Mouse (Mus musculus) heart, postnatal 25 days (tissue): Measurements from ENCODE around the gene Opn3. TPM values are rescaled to one million over a fixed set of nuclear protein-coding genes. Genes with fewer than 3 reads are reported as not detected.

Experiments used
- DNase-seq: peaks from one replicate; pipeline ENCODE4 v3.0.0; 2022; ENCODE audit warnings: low spot score
- intact Hi-C: fragments of 180-260 bp; cut with DNase I; formaldehyde crosslinking; loops from one replicate; pipeline ENCODE4 v1.15.1; 2025
- total RNA-seq, 2 experiments: library from RNA; stranded (reverse); gene quantifications; 2 replicates each; pipeline ENCODE4 v1.2.3; 2021

Gene Opn3
- 1 to 10 TPM; 8.5 to 8.9 TPM for total RNA-seq

GRCm38 (mm10) chr1:175692246-175692996, at the start of gene Opn3, which contains the start of gene Chml:
Opn3 (minus strand) TSS chr1:175692776.
Chml (minus strand) TSS chr1:175692901.
- peak; percentile 98 for DNase-seq
- intact Hi-C loops = loop anchor here (2.0 to 10.0 kb wide), 3 partner anchors 68 to 232 kb away; partner anchors contain the start of genes Exo1, Fh1 and Gm38100

DNA sequence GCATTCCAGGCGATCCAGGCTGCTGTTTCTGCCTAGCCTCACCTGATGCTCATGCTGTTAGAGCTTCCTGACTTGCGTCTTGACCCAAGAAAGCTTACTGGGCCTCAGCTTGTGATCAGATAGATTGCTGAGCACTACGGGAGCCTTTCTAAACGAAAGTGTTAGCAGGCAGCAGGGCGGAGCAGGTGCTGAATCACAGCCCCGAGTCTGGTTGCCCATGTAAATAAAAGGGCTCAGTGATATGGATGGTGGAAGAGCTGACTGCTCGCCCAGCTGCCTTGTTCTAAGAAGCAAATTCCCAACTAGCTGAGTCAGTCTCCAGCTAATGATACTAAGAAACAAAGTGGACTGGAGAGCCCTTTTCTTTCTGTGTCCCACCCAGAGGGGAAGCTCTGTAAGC, 33.2 kb upstream of the Opn3 start:
- DNase-seq = no peak
- intact Hi-C loops = no loop called here

DNA sequence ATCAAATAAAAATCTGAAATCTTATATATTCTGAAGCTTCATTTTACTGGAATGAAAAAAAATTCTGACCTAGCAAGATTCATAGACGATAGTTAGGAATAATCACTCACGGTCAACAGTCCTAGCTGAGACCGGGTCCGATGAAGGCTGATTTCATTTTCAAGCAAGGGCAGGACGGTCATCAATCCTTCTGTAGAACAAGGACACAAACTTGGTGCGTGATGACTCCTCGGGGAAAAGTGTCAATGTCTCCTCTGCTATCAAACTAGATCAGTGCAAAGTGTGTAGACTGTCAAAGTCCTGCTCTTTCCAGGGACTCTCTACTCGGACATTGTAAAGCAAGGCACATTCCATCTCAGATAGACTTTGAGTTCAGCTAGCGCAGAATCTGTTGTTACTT, 24.3 kb upstream of the Opn3 start:
- DNase-seq = no peak
- intact Hi-C loops = no loop called here

DNA sequence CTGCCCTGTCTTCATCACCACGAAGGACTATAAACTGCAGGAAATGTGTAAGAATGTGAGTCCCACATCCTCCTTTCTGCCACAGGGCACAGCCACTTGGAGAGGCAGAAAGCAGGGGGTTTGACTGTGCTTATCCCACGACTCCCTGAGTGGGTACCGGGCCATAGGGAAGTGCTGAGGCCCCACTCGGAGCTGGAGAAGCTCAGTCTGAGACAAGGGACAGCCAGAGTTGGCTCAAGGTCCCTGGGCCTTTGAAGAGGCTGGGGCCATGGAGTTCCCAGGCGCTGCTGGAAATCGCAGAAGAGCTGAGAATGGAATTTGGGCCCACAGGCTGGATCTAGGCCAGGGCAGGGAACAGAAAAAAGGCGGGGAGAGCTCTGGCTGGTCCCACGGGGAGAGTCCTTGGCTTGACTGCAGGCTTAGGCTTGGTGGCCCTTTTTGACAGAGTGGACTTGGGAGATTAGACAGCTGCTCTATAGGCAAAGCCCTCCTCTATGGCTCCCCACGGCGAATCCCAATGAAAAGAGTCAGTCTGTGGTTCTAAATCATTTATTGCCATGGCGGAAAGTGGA, 19.8 kb upstream of the Opn3 start:
- DNase-seq = peak; percentile 40
- intact Hi-C loops = no loop called here

DNA sequence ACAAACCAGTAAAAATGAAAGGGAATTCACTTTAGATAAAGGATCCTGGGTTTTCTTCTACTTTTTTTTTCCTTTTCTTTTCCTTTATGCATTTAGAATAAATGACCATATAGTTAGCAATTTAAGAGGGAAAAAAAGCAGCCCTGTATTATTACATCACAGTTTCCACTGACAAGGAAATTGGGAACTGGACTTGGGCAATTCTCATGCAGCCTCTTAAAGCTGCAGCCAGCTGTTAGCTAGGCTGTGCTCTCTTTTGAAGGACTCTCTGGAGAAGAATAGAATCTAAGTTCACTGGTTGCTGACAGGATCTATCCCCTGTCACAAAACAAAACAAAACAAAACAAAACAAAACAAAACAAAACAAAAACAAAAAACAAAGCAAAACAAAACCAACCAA, 15.4 kb upstream of the Opn3 start:
- no peak for DNase-seq
- intact Hi-C loops = no loop called here

DNA sequence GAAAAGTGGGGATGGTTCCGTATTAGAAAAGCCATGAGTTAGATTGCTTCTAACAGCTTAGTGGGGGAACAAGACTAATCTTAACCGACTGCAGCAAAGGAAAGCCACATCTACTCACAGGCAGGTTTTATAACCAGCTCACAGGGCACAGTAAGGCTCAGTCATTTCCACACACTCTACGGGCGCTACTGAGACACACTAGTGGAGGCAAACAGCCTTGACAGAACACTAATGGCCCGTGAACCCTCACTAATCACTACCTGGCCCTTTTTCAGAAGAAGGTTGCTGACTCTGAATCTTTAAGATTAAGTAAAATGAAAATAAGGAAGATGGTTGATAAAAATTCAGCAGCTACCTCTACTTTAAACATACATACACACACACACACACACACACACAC, 15.0 kb upstream of the Opn3 start:
- DNase-seq = no peak
- intact Hi-C loops = no loop called here

- intact Hi-C loops = no loop called here
These were observed 8.6 kb upstream of the Opn3 start for GRCm38 (mm10) chr1:175701145-175701544.

DNA sequence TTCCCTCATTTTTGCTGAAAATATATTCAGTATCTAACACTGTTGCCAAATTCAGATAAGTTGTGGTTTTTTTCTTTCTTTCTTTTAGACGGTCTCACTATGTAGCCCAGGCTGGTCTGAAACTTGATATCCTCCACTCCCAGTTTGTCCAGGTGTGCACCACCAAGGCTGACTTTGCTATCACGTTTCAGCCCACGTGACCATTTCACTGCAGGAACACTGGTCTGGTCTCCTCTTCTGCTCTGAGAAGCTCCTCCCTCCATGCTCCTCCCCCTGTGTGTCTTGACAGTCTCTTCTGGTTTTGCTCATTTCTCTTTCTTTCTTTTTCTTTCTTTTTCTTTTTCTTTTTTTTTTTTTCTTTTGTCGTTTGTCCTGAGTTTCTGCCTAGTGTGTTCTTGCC, 7.2 kb upstream of the Opn3 start:
- intact Hi-C loops = loop anchor here (10.0 kb wide), 1 partner anchor 225 kb away; the partner anchor contains the start of gene Gm38100
- DNase-seq = no peak

More at GRCm38 (mm10) chr1:175701145-175701544, 8.6 kb upstream of the Opn3 start:
- DNase-seq = no peak

- intact Hi-C loops = loop anchor here (10.0 kb wide), 1 partner anchor 225 kb away; the partner anchor contains the start of gene Gm38100
- DNase-seq = no peak
These were observed 6.8 kb upstream of the Opn3 start for GRCm38 (mm10) chr1:175699375-175699774.

DNA sequence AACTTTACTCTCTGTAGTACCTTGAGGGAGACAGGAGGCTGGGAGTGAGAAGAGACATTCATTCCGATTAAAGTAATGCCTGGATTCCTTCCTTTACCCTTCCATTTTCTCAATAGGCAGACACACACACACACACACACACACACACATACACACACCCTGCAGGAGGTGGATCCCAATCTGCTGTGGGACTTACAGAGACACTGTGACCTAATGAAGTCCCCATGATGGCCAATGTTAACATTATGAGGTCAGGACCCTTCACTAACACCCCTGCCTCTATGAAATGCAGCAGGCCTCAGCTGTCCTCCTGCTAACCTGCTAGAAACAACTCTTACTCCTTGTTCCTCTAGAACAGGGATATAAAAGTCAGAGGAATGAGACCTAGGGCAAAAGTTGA, 5.7 kb upstream of the Opn3 start, which contains the start of gene Wdr64:
TSS of gene Wdr64 (plus strand) at position 301 of the 400 bp plus-strand sequence.
- intact Hi-C loops = loop anchor here (10.0 kb wide), 1 partner anchor 227 kb away; the partner anchor contains the start of gene Gm38100
- no peak for DNase-seq

DNA sequence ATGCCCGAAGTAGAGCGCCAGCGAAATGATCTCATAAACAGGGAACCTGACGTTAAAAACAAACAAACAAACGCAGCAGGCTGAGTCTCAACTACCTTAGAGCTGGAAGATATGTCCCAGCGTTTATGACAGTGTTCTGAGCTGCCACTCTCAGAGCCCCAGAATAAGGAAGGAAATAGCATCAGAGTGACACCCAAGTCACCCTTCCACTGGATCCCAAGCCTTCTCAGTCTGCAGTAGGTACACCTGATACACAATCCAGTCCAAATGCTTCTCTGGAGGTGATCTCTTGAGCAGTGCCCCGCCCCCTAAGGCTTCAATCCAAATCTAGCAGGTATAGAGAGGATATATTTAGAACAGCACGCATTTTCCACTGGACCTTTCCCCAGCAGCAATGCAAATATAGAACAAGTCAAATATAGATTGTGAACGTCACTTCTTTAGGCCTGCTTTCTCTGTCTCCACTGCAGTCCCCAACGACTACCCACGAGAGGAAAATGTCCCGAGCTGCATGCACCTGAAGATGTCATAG, 919 bp upstream of the Opn3 start:
- DNase-seq = no peak
- intact Hi-C loops = loop anchor here (2.0 to 10.0 kb wide), 3 partner anchors 69 to 231 kb away; partner anchors contain the start of genes Exo1, Fh1 and Gm38100

GRCm38 (mm10) chr1:175692997-175693361, 403 bp upstream of the Opn3 start:
- no peak for DNase-seq
- intact Hi-C loops = loop anchor here (2.0 to 10.0 kb wide), 3 partner anchors 68 to 232 kb away; partner anchors contain the start of genes Exo1, Fh1 and Gm38100

GRCm38 (mm10) chr1:175691686-175692245, 810 bp downstream of the Opn3 start:
- intact Hi-C loops = loop anchor here (2.0 to 10.0 kb wide), 3 partner anchors 67 to 233 kb away; partner anchors contain the start of genes Exo1, Fh1 and Gm38100
- DNase-seq = no peak

GRCm38 (mm10) chr1:175680995-175681394, 11.6 kb downstream of the Opn3 start:
- no peak for DNase-seq
- intact Hi-C loops = no loop called here

DNA sequence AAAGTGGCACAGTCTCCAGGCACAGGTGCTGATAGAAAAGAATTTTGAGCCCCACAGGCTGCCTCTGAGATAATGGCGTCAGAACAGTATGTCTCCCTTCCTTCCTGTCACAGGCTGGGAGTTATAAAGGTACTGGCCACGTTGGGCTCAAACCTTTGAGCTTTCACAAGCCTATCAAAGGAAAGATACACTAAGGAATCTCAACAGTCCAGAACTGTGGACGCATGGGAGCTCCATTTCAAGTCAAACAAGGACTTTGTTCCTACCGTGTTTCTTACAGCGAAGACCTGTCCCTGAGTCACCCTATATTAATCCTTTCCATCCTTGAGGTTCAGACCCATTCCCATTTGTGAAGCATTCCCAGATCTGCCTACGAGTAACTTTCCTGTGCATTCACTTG, 15.1 kb downstream of the Opn3 start:
- DNase-seq = no peak
- intact Hi-C loops = no loop called here

- intact Hi-C loops = no loop called here
- no peak for DNase-seq
These were observed 17.5 kb downstream of the Opn3 start for GRCm38 (mm10) chr1:175675116-175675515.

DNA sequence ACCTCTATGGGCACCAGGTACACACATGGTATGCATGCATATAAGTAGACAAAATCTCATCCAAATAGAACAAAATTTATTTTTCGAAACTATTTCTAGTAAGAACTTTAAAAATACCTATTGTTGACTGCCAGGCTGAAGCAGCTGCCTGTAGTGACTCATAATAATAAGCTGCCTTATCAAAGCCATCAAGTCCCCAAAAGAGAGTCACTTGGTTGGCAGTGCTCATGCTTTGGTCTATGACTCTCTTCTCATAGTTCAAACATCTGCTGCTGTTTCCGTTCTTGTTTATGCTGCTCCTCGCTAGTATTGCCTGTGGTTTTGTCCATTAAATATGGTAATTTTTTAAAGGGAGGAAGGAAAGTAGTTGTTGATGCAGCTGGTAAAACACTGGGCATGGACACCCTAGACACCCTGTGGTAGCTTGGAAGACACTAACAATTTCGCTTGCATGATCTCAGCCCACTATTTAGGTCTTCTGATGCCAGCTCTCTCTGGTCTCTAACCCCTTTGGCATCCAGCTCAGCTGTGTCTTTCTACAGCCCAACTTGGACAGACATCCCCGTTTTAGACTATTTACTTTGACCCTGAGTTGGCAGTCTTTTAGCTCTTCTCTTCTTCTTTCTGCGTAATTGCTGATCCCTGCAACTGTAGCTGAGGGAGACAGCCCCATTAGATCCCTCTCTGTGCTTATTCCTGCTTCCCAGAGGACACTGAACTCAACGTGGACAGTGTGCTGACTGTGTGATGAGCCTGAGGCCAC, 18.8 kb downstream of the Opn3 start:
- DNase-seq = no peak
- intact Hi-C loops = no loop called here

DNA sequence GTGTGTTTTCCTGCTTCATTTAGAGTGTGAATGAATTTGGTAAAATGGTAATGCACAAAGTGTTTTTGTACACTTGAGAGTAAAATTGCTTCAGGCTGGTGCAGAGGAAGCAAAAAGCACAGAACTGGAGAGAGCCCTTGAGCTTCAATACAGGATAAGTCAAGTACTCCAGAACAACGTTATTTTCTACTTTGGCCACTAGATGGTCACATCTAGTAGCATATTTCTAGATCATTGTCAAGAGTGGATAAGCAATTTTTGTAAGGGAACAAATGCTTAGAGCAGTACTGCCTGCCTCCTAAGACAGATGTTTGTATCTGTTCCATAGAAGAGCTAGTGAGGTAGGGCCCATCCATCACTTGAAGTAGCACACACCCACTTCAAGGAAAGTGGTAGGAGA, 20.9 kb downstream of the Opn3 start:
- intact Hi-C loops = no loop called here
- DNase-seq = no peak

DNA sequence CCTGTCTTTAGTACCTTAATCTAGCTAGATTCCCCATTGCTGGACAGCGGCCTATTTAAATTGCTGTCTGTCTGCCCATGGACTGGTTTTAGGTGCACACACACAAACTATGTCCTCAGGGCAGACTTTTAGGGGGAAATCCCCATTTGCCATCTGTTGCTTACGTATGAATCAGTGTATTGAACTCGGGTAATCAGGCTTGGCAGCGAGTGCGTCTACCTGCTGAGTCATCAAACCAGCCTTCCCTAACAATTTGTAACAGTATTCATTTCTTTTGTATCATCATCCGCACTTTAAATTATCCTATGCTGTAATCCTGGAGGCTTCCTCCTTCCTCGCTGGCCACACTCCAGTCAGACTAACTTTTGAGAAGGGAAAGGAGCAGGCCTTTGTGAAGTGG, 22.5 kb downstream of the Opn3 start:
- intact Hi-C loops = no loop called here
- no peak for DNase-seq

GRCm38 (mm10) chr1:175669456-175669855, 23.1 kb downstream of the Opn3 start:
- intact Hi-C loops = loop anchor here (5.0 kb wide), 2 partner anchors 42 to 627 kb away; partner anchors contain the start of gene Fh1
- no peak for DNase-seq
